Mouse (Mus musculus) kidney, adult 2 months (tissue): ENCODE data around the gene Cdc73. TPM values are rescaled to one million over a fixed set of nuclear protein-coding genes. Genes with fewer than 3 reads are reported as not detected.
"Not testable (repeated sequence)": the region's sequence is repeated elsewhere in the genome, so short reads cannot be mapped to it uniquely, and the experiment has no call there.

Experiments
- DNase-seq: peaks from one replicate; pipeline ENCODE4 v3.0.0; 2021
- H3K27ac ChIP-seq: fragments of 200-500 bp; 2 replicates; pipeline ENCODE4 v1.5.1; 2012; ENCODE audit warnings: low read depth, low read length, control low read depth, inconsistent platforms; ENCODE audit not compliant: insufficient read depth
- H3K27me3 ChIP-seq: fragments of 200-500 bp; replicated peaks from 2 replicates; pipeline ENCODE4 v1.6.1; 2012; ENCODE audit warnings: mild to moderate bottlenecking, moderate library complexity, low read length, inconsistent platforms; ENCODE audit not compliant: control insufficient read depth, insufficient read depth
- H3K36me3 ChIP-seq: fragments of 200-500 bp; 2 replicates; pipeline ENCODE4 v1.6.1; 2012; ENCODE audit warnings: mild to moderate bottlenecking, moderate library complexity, low read length, inconsistent platforms; ENCODE audit not compliant: control insufficient read depth, insufficient read depth
- H3K4me1 ChIP-seq: fragments of 200-500 bp; 2 replicates; pipeline ENCODE4 v1.6.1; 2011; ENCODE audit warnings: low read length; ENCODE audit not compliant: control insufficient read depth, insufficient read depth
- H3K4me3 ChIP-seq: fragments of 200-500 bp; 2 replicates; pipeline ENCODE4 v1.5.1; 2011; ENCODE audit warnings: mild to moderate bottlenecking, low read depth, low read length, control low read depth; ENCODE audit not compliant: insufficient read depth
- CTCF ChIP-seq: fragments of 200-500 bp; conservative IDR thresholded peaks from 2 replicates; pipeline ENCODE4 v1.5.1; 2011; ENCODE audit warnings: low read depth, mild to moderate bottlenecking, control low read depth, low read length, moderate library complexity, mixed read lengths; ENCODE audit not compliant: insufficient read depth, insufficient read length
- POLR2A ChIP-seq: fragments of 200-500 bp; IDR thresholded peaks from one replicate; pipeline ENCODE4 v1.6.1; 2011; ENCODE audit warnings: low read depth, low read length, control low read depth
- WGBS: fragments of 180-500 bp; shearing (Covaris S2); methylation state at CpG from one replicate; pipeline ENCODE4 v1.1.7; 2018; 5-methylcytosine and 5-hydroxymethylcytosine counted together
- polyA plus RNA-seq: library from polyadenylated mRNA; depleted of rRNA; stranded (reverse); fragments of >200 nt; gene quantifications from 2 replicates; pipeline ENCODE4 v1.2.3, GENCODE M21; 2012

The Cdc73 gene
- polyA plus RNA-seq, 1 experiment: 4.3 TPM

DNA sequence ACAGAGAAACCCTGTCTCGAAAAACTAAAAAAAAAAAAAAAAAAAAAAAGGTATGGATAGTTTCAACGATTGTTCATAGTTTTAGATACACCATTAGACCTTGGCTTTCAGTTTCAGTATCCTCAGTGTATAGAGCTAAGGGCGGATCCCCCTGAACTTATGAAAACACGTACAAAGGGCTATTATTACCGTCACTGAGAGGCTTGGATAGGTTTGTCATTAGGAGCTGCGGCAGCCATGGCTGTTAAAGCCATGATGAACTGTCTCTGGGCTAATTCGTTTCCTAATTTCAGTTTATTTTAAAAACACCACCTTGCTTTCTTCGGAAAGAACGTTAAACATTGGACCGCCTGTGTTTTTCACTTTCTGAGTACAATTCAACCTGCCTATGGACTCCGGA is 36.1 kb upstream of the Cdc73 start:
- peak overlapping the region; percentile 83 for H3K4me3 ChIP-seq
- H3K27ac ChIP-seq: peak overlapping the region; percentile 24; the same call in 1 of the 2 replicates
- WGBS: 13% methylated on average over 11 of the region's 11 CpGs
- no peaks in the 10 kb centered on the region for H3K27me3 ChIP-seq
- H3K4me1 ChIP-seq: no peaks in the 10 kb centered on the region; the same call in 1 of the 2 replicates
- DNase-seq: peak; percentile 4
- TF ChIP-seq POLR2A (no peak), CTCF (no peak)
- H3K36me3 ChIP-seq: no peaks in the 10 kb centered on the region

DNA sequence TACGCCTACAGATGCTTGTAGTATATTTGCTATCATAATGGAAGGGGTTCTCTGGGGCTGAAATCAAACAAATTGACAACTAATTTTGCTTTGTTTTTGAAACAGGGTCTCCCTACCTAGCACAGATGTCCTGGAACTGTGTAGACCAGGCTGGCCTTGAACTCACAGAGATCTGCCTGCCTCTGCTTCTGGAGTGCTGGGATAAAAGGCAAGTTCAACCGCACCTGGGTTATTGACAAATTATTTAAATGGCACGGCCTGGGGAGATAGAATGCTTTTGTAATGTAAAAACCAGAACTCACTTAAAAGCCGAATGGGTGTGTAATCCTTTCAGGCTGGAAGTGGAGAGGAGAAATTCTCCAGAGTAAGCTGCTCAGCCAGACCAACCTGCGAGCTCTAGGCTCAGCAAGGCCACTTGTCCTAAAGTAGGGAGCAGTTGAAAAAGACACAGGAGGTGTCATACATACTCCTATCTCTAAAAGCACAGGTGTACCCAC is 31.3 kb upstream of the Cdc73 start:
- no peaks in the 10 kb centered on the region for H3K36me3 ChIP-seq
- TF ChIP-seq CTCF (no peak), POLR2A (no peak)
- DNase-seq: no peak
- H3K4me1 ChIP-seq: no peaks in the 10 kb centered on the region; the same call in 1 of the 2 replicates
- no peak overlapping the region for H3K4me3 ChIP-seq
- H3K27me3 ChIP-seq: no peaks in the 10 kb centered on the region
- WGBS: 82% methylated on average over 5 of the region's 5 CpGs
- no peak overlapping the region for H3K27ac ChIP-seq

DNA sequence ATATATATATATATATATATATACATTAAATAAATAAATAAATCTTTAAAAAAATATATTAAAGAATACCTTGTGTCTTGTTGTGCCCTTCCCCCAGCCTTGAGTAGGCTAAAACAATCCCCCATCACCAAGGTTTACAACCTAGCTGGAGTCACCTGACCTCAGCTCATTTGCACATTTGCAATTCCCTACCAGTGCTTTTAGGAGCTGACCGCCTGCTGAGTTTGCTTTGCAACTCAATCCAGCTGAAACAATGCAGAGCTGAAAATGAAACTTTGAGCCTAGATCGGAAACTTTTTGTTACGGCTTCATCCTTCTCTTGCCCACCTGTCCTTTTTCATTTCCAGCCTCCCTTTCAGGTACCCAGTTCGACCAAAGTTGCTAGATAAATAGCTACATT is 29.0 kb upstream of the Cdc73 start:
- H3K27me3 ChIP-seq: no peaks in the 10 kb centered on the region
- DNase-seq: no peak
- H3K4me1 ChIP-seq: no peaks in the 10 kb centered on the region
- no peaks in the 10 kb centered on the region for H3K36me3 ChIP-seq
- 33% methylated on average over 4 of the region's 4 CpGs for WGBS
- H3K4me3 ChIP-seq: no peak overlapping the region
- no peak for TF ChIP-seq POLR2A
- no peak for TF ChIP-seq CTCF
- H3K27ac ChIP-seq: no peak overlapping the region

DNA sequence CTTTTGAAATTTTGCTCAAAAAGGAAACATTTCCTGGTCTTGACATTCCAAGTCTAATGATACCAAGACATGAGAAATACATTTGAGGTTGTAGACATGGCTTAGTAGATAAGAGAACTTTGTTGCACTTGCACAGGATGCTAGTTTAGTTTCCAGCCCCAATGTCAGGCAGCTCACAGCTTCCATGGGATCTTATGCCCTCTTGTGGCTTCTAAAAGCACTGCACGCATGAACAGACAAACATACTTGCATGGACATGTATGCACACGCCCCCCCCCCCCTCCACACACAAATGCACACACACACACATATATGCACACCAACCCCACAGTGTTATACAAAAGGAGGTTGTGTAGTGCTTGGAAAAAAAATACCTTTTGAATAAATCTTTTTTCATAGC is 28.2 kb upstream of the Cdc73 start:
- Histone ChIP-seq H3K27me3 (no peaks in the 10 kb centered on the region), H3K4me3 (no peak overlapping the region), H3K27ac (no peak overlapping the region), H3K36me3 (no peaks in the 10 kb centered on the region), H3K4me1 (no peaks in the 10 kb centered on the region)
- DNase-seq: peak; percentile 28
- peak; percentile 46 for TF ChIP-seq CTCF
- no peak for TF ChIP-seq POLR2A
- WGBS: 80% methylated on average over 2 of the region's 2 CpGs

GRCm38 (mm10) chr1:143727701-143728445 is 25.2 kb upstream of the Cdc73 start:
- no peak for TF ChIP-seq POLR2A
- no peak for TF ChIP-seq CTCF
- Histone ChIP-seq H3K27ac (no peak overlapping the region), H3K4me3 (no peak overlapping the region), H3K4me1 (no peaks in the 10 kb centered on the region), H3K36me3 (no peaks in the 10 kb centered on the region), H3K27me3 (no peaks in the 10 kb centered on the region; the same call in 1 of the 2 replicates)
- 52% methylated on average over 9 of the region's 9 CpGs for WGBS
- DNase-seq: no peak

DNA sequence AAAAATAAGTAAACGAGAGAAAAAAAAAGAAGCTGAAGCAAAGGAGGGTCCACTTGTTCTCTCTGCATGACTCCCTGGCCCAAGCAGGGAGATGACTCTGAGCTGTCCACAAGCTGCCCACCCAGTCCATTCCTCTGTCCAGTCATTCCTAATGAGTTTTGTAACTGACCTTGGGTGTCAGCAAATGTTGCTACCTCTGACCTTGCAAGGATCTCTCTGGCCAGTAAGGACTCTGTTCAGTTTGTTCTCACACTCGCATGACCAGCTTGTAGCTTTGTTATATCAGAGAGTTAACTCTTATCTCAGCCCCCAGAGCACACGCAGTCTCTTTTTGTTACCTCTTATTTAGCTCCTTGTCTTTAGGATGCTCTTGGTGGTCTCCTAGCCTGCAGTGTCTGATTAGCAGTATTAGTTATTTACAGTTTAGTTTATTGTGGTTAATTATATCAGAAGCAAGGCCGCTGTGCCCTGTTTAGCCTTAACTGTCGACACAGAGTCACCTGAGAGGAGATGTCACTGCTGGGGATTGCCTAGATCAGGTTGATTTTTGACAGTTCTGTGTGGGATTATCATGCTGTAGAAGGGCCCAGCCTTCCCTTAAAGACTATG is 21.9 kb upstream of the Cdc73 start:
- no peak overlapping the region for H3K4me3 ChIP-seq
- WGBS: 88% methylated on average over 5 of the region's 5 CpGs
- H3K4me1 ChIP-seq: no peaks in the 10 kb centered on the region
- H3K27me3 ChIP-seq: no peaks in the 10 kb centered on the region; the same call in 1 of the 2 replicates
- TF ChIP-seq CTCF: no peak
- TF ChIP-seq POLR2A: no peak
- no peak overlapping the region for H3K27ac ChIP-seq
- no peaks in the 10 kb centered on the region for H3K36me3 ChIP-seq
- DNase-seq: no peak

- H3K36me3 ChIP-seq, H3K4me1 ChIP-seq, H3K27ac ChIP-seq, H3K4me3 ChIP-seq, H3K27me3 ChIP-seq, DNase-seq: not testable (repeated sequence)
- no CpG with 5 or more reads among the region's 2 CpGs for WGBS
These were observed 13.3 kb upstream of the Cdc73 start, which contains the start of gene Glrx2 for GRCm38 (mm10) chr1:143716038-143716437. Glrx2 (plus strand) TSS chr1:143716338.
